Mouse (Mus musculus) liver, adult 2 months (tissue): ENCODE results near the gene Myo16.

Experiments
- CTCF ChIP-seq: fragments of 200-500 bp; IDR thresholded peaks from 2 replicates; pipeline ENCODE4 v1.5.1; 2011; ENCODE audit warnings: low read depth, low read length, control low read depth
- POLR2A ChIP-seq: fragments of 200-500 bp; IDR thresholded peaks from 2 replicates; pipeline ENCODE4 v1.6.1; 2011; ENCODE audit warnings: low read length, control low read depth; ENCODE audit not compliant: insufficient read depth; ENCODE audit errors: extremely low read depth

DNA sequence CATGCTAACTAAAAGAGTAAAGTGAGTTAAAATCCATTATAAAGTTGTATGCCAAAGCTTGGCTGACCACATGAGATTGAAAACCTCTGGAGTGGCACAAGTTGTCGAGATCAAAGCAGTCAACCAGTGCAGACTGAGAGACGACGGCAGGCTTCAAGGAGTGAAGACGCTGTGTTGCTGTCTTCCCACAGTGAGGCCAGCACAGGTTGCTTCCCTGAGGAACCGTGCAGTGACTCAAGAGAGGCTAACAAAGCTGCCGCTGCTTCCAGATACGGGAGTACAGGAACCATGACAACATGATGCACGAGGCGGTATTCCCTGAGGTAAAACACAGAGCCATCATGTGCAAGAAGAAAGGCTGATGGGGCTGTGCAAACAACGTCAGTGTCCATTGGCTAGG is 158.6 kb downstream of the Myo16 start:
- TF ChIP-seq POLR2A (no peak), CTCF (no peak)
